Mouse (Mus musculus): Measurements from ENCODE around the gene Mical3. TPM values are rescaled to one million over a fixed set of nuclear protein-coding genes. Genes with fewer than 3 reads are reported as not detected.

Mical3 gene
- total RNA-seq, 2 experiments from 2014 or later: 75.0 to 80.8 TPM

- no peak for DNase-seq (ENCODE audit: low spot score in 2 of 2)
These were observed 16.0 kb upstream of the Mical3 start for GRCm38 (mm10) chr6:121146798-121147197.

GRCm38 (mm10) chr6:121145906-121146305, 15.1 kb upstream of the Mical3 start:
- DNase-seq (ENCODE audit: low spot score in 2 of 2): no peak

- no peak for DNase-seq (ENCODE audit: low spot score in 2 of 2)
These were observed 14.3 kb upstream of the Mical3 start for GRCm38 (mm10) chr6:121145010-121145604.

GRCm38 (mm10) chr6:121144066-121144465, 13.3 kb upstream of the Mical3 start:
- peak; percentile 13 to 23 for DNase-seq (ENCODE audit: low spot score in 2 of 2)

GRCm38 (mm10) chr6:121143439-121143838, 12.6 kb upstream of the Mical3 start:
- DNase-seq (ENCODE audit: low spot score in 2 of 2): no peak

GRCm38 (mm10) chr6:121142298-121142697, 11.5 kb upstream of the Mical3 start:
- no peak for DNase-seq (ENCODE audit: low spot score in 2 of 2)

GRCm38 (mm10) chr6:121139271-121139670, 8.5 kb upstream of the Mical3 start:
- DNase-seq (ENCODE audit: low spot score in 2 of 2): no peak

GRCm38 (mm10) chr6:121138338-121139040, 7.7 kb upstream of the Mical3 start:
- DNase-seq (ENCODE audit: low spot score in 2 of 2): no peak

GRCm38 (mm10) chr6:121137222-121137621, 6.4 kb upstream of the Mical3 start:
- no peak for DNase-seq (ENCODE audit: low spot score in 2 of 2)

- DNase-seq (ENCODE audit: low spot score in 2 of 2): no peak
These were observed 4.1 kb upstream of the Mical3 start for GRCm38 (mm10) chr6:121134884-121135283.

GRCm38 (mm10) chr6:121134249-121134648, 3.5 kb upstream of the Mical3 start:
- DNase-seq (ENCODE audit: low spot score in 2 of 2): no peak

GRCm38 (mm10) chr6:121130039-121130705, 627 bp downstream of the Mical3 start:
- peak; percentile 84 to 95 for DNase-seq (ENCODE audit: low spot score in 2 of 2)

GRCm38 (mm10) chr6:121129506-121129905, 1.3 kb downstream of the Mical3 start:
- DNase-seq (ENCODE audit: low spot score in 2 of 2): peak in 1 of 2 experiments; percentile 50

- DNase-seq (ENCODE audit: low spot score in 2 of 2): no peak
These were observed 2.1 kb downstream of the Mical3 start for GRCm38 (mm10) chr6:121128736-121129135.

- DNase-seq (ENCODE audit: low spot score in 2 of 2): no peak
These were observed 3.1 kb downstream of the Mical3 start for GRCm38 (mm10) chr6:121127726-121128125.

- DNase-seq (ENCODE audit: low spot score in 2 of 2): no peak
These were observed 4.6 kb downstream of the Mical3 start for GRCm38 (mm10) chr6:121126202-121126601.

- no peak for DNase-seq (ENCODE audit: low spot score in 2 of 2)
These were observed 8.0 kb downstream of the Mical3 start for GRCm38 (mm10) chr6:121122739-121123241.

- DNase-seq (ENCODE audit: low spot score in 2 of 2): no peak
These were observed 10.0 kb downstream of the Mical3 start for GRCm38 (mm10) chr6:121120776-121121175.

GRCm38 (mm10) chr6:121117971-121118755, 12.6 kb downstream of the Mical3 start:
- DNase-seq (ENCODE audit: low spot score in 2 of 2): no peak

- DNase-seq (ENCODE audit: low spot score in 2 of 2): no peak
These were observed 13.7 kb downstream of the Mical3 start for GRCm38 (mm10) chr6:121117142-121117541.

GRCm38 (mm10) chr6:121116434-121116833, 14.4 kb downstream of the Mical3 start:
- no peak for DNase-seq (ENCODE audit: low spot score in 2 of 2)
